ENCODE assay signal across 26 mouse cellular contexts in the genomic region with DNA sequence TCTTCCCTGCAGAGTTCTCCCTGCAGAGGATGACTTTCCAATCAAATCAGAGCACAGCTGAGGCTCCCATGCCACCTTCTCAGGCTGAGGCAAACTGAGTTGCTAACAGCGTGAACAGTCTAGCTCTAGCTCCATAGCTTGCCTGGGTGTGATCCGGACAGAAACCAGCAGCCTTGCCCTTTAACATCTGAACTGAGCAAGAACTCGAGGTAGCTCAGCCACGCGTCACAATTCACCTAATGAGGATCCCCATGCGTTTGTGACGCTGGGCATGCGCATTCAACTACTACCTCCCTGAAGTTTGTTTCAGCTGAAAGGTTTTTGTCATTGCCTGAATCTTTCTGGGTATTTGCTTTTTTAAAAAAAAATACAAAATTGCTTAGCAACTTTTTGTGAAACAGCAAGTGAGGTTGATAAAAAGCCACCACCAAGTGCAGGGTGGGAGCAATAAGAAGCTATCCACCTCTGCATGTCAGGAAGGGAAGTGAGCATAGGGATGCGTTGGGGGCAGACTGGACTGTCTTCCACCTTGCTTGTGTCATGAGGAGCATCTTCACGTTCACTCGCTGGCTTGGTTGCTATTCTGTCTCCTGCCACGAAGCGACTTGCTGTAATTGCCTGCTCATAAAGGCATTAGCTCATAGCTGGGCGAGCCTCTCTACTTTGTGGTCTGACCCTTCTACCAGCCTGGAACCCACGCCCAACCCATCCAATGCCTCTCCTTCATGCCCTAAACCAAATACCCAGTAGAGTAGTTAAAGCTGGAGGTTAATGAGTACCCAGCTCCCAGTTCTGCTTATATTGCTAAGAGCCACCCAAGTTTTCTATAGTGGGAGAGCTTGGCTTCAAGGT. TPM values are rescaled to one million over a fixed set of nuclear protein-coding genes. Genes with fewer than 3 reads are reported as not detected.
A peak's percentile ranks its signal among the peaks of the same experiment; 100 is the strongest.
DNase-seq lines count a peak whose midpoint lies in the region; ATAC-seq and TF ChIP-seq lines count a peak whose summit lies in the region.
"Had no signal": no experiment of that assay in that cellular context is flagged by ENCODE, and none has a peak within 500 bp of the region (broad histone marks: within the 10 kb centered on the region; RNA-seq: fewer than 3 reads in every experiment).

No protein-coding gene starts in this region.

- H3K4me3 ChIP-seq in testis, adult 2 months (ENCODE audit: control insufficient read depth, low read depth, low read length): no peak overlapping the region; the same call in 1 of the 2 replicates
- H3K4me3 ChIP-seq: embryonic facial prominence, embryonic 12.5 days; limb, embryonic 13.5 days; midbrain, embryonic 10.5 days; neural tube, embryonic 15.5 days had no signal

- peak; percentile 27; the same call in 1 of the 2 replicates for ATAC-seq in monocyte, adult 5-6 weeks (replicated peaks; ENCODE audit: insufficient number of reproducible peaks, low FRiP score, low TSS enrichment, poor library complexity, severe bottlenecking)
- ATAC-seq in CD4-positive, CD25-positive, alpha-beta regulatory T cell, adult 4 months: no peak
- ATAC-seq: activated CD4-positive, CD25-positive, alpha-beta regulatory T cell, adult 4 months; lung, postnatal 0 days had no signal

- H3K4me1 ChIP-seq in testis, adult 2 months (ENCODE audit: control insufficient read depth, insufficient read depth, low read length): peaks cover 2% of the 10 kb centered on the region
- H3K4me1 ChIP-seq: limb, embryonic 13.5 days; neural tube, embryonic 15.5 days had no signal

- no peak for TF ChIP-seq CTCF in testis, adult 2 months (IDR thresholded peaks at IDR 0.05; ENCODE audit: control insufficient read depth, insufficient read depth, insufficient replicate concordance, low read depth, low read length)

- DNase-seq in kidney, adult 18-20 months: peak; percentile 3
- no peak for DNase-seq in kidney, postnatal 10 days
- no peak for DNase-seq in testis, postnatal 14 days (ENCODE audit: low spot score)
- no peak for DNase-seq in layer of hippocampus, adult 18-20 months (ENCODE audit: low spot score in 2 of 2)
- no peak for DNase-seq in MN1 (ENCODE audit: low spot score)
- DNase-seq: adrenal gland, postnatal 14 days; cerebellum, adult 18-20 months; gastrocnemius, postnatal 25 days; kidney, postnatal 14 days; retina, postnatal 1 day; thymus, postnatal 25 days had no signal

- H3K27ac ChIP-seq in testis, adult 2 months (ENCODE audit: control insufficient read depth, insufficient read depth, low read depth, low read length): peak overlapping the region; percentile 68
- H3K27ac ChIP-seq: embryonic facial prominence, embryonic 12.5 days; hindbrain, embryonic 14.5 days; limb, embryonic 13.5 days; liver, embryonic 14.5 days; midbrain, embryonic 10.5 days; neural tube, embryonic 15.5 days; stomach, postnatal 0 days had no signal

- no peaks in the 10 kb centered on the region for H3K27me3 ChIP-seq in testis, adult 2 months (ENCODE audit: control insufficient read depth, insufficient read depth, low read length)
- H3K27me3 ChIP-seq: limb, embryonic 13.5 days; neural tube, embryonic 15.5 days had no signal

- no peak for TF ChIP-seq POLR2A in testis, adult 2 months (IDR thresholded peaks at IDR 0.05; ENCODE audit: control insufficient read depth, low read depth, low read length)

- H3K36me3 ChIP-seq in testis, adult 2 months (ENCODE audit: control insufficient read depth, insufficient read depth, low read length): no peaks in the 10 kb centered on the region
- H3K36me3 ChIP-seq: embryonic facial prominence, embryonic 12.5 days; limb, embryonic 13.5 days; midbrain, embryonic 10.5 days; neural tube, embryonic 15.5 days had no signal

RNA-seq across cellular contexts. Expression of a gene that starts 1.7 kb away (rescaled TPM):
- polyA plus RNA-seq in testis, adult 2 months (2012; rRNA removed): 3.4 and 3.6 TPM in 2 replicates
- not detected in 3 replicates for total RNA-seq in monocyte, adult 5-6 weeks (2017)
- under 1 TPM in 1 of 2 experiments, not detected in 1; 0.76 TPM for total RNA-seq in layer of hippocampus, adult 18-20 months (2021)
- under 1 TPM; 0.60 to 0.81 TPM for polyA plus RNA-seq in CD4-positive, CD25-positive, alpha-beta regulatory T cell, adult 4 months (2017; shearing (Covaris generic))
- total RNA-seq: common myeloid progenitor, adult 5-6 weeks; gastrocnemius, postnatal 25 days; MEL had no signal
- polyA plus RNA-seq: liver, embryonic 14.5 days; midbrain, embryonic 10.5 days; neural tube, embryonic 15.5 days; small intestine, adult 2 months had no signal

RNA-seq across cellular contexts. Expression of a gene that starts 19.8 kb away (rescaled TPM):
- 29.0 and 30.5 TPM in 2 replicates for polyA plus RNA-seq in testis, adult 2 months (2012; rRNA removed)
- 69.7 to 107 TPM (median 74.3 TPM) in 3 replicates for total RNA-seq in monocyte, adult 5-6 weeks (2017)
- total RNA-seq in layer of hippocampus, adult 18-20 months (2021): 10 to 100 TPM; 32.0 to 35.3 TPM
- polyA plus RNA-seq in CD4-positive, CD25-positive, alpha-beta regulatory T cell, adult 4 months (2017; shearing (Covaris generic)): 10 to 100 TPM; 27.6 to 28.4 TPM

RNA-seq across cellular contexts. Expression of a gene that starts 39.0 kb away (rescaled TPM):
- polyA plus RNA-seq in testis, adult 2 months (2012; rRNA removed): 14.6 and 20.9 TPM in 2 replicates
- 19.1 to 84.2 TPM (median 54.6 TPM) in 3 replicates for total RNA-seq in monocyte, adult 5-6 weeks (2017)
- total RNA-seq in layer of hippocampus, adult 18-20 months (2021): 10 to 100 TPM; 86.7 to 88.5 TPM
- 10 to 100 TPM; 10.2 to 12.0 TPM for polyA plus RNA-seq in CD4-positive, CD25-positive, alpha-beta regulatory T cell, adult 4 months (2017; shearing (Covaris generic))
